Mouse (Mus musculus) G1E (cell line): Measurements from ENCODE around the gene Akap12. TPM values are rescaled to one million over a fixed set of nuclear protein-coding genes. Genes with fewer than 3 reads are reported as not detected.

ENCODE experiments used
- ATAC-seq: 2 replicates; pipeline ENCODE4 v1.8.0; 2016; ENCODE audit warnings: mild to moderate bottlenecking; ENCODE audit not compliant: insufficient number of reproducible peaks, poor library complexity, low FRiP score, severe bottlenecking; ENCODE audit errors: extremely low read depth
- DNase-seq: peaks from one replicate; pipeline ENCODE4 v3.0.0; 2012; ENCODE audit warnings: low spot score
- H3K27me3 ChIP-seq: 2 replicates; pipeline ENCODE4 v1.6.1; 2012; ENCODE audit warnings: mild to moderate bottlenecking, low read length, inconsistent platforms; ENCODE audit not compliant: insufficient read depth
- H3K36me3 ChIP-seq: replicated peaks from 2 replicates; pipeline ENCODE3; 2012; ENCODE audit warnings: mild to moderate bottlenecking, inconsistent platforms
- H3K4me1 ChIP-seq: 2 replicates; pipeline ENCODE4 v1.6.1; 2012; ENCODE audit warnings: low read depth, low read length, inconsistent platforms, mixed read lengths; ENCODE audit not compliant: insufficient read depth
- H3K4me3 ChIP-seq: 2 replicates; pipeline ENCODE4 v1.5.1; 2012; ENCODE audit warnings: low read depth, mild to moderate bottlenecking, inconsistent platforms, low read length, moderate library complexity, mixed read lengths
- H3K9me3 ChIP-seq: replicated peaks from 2 replicates; pipeline ENCODE4 v1.6.1; 2012; ENCODE audit warnings: inconsistent platforms
- CTCF ChIP-seq: IDR thresholded peaks from 2 replicates; pipeline ENCODE4 v1.5.1; 2012; ENCODE audit warnings: low read depth, low read length, inconsistent platforms, mixed read lengths
- GATA1 ChIP-seq: IDR thresholded peaks from 2 replicates; pipeline ENCODE4 v1.6.1; 2012; ENCODE audit warnings: borderline replicate concordance, low read length, inconsistent platforms, mixed read lengths
- GATA2 ChIP-seq: IDR thresholded peaks from 2 replicates; pipeline ENCODE4 v1.6.1; 2012; ENCODE audit warnings: low read depth, low read length, inconsistent platforms, borderline replicate concordance
- POLR2AphosphoS5 ChIP-seq: IDR thresholded peaks from 2 replicates; pipeline ENCODE4 v1.6.1; 2012; ENCODE audit warnings: low read depth, low read length, inconsistent platforms; ENCODE audit not compliant: insufficient replicate concordance
- TAL1 ChIP-seq: conservative IDR thresholded peaks from 2 replicates; pipeline ENCODE4 v1.6.1; 2012; ENCODE audit warnings: low read depth, low read length, inconsistent platforms, mixed read lengths
- polyA plus RNA-seq: library from polyadenylated mRNA; stranded (reverse); fragments of >175 nt; gene quantifications from 2 replicates; pipeline ENCODE4 v1.2.3, GENCODE M21; 2012
- total RNA-seq, 2 experiments: library from RNA; stranded (forward) in 1 of 2; stranded (reverse) in 1 of 2; fragments of 200-1000 nt in 1 of 2; fragments of >200 nt in 1 of 2; fragmentation: Nextera tagmentation in 1 of 2; gene quantifications; 2 replicates each; pipeline ENCODE4 v1.2.3; 2014 to 2017

Gene Akap12
- total and polyA plus RNA-seq, 3 experiments: 0.11 TPM; not detected in 2

GRCm38 (mm10) chr10:4388384-4388745 is 122.2 kb downstream of the Akap12 start:
- TF ChIP-seq POLR2AphosphoS5: no peak; the same call in 1 of the 2 replicates
- no peaks in the 10 kb centered on the region for H3K27me3 ChIP-seq
- DNase-seq: no peak
- no peaks in the 10 kb centered on the region for H3K9me3 ChIP-seq
- no peak for ATAC-seq
- H3K4me3 ChIP-seq: peak overlapping the region; percentile 90
- H3K4me1 ChIP-seq: peaks cover 56% of the 10 kb centered on the region
- H3K36me3 ChIP-seq: peaks cover 40% of the 10 kb centered on the region

- no peaks in the 10 kb centered on the region for H3K9me3 ChIP-seq
- no peak for TF ChIP-seq TAL1
- no peak for TF ChIP-seq POLR2AphosphoS5
- TF ChIP-seq CTCF: no peak
- TF ChIP-seq GATA1: no peak
- TF ChIP-seq GATA2: no peak
- ATAC-seq (no peak), DNase-seq (no peak)
- peaks cover 44% of the 10 kb centered on the region for H3K36me3 ChIP-seq
- no peaks in the 10 kb centered on the region for H3K27me3 ChIP-seq
- peaks cover 56% of the 10 kb centered on the region for H3K4me1 ChIP-seq
- H3K4me3 ChIP-seq: peak overlapping the region; percentile 90; the same call in 1 of the 2 replicates
These were observed 122.9 kb downstream of the Akap12 start for GRCm38 (mm10) chr10:4389036-4389435.

- ATAC-seq: no peak
These were observed 123.4 kb downstream of the Akap12 start for GRCm38 (mm10) chr10:4389461-4390112.

GRCm38 (mm10) chr10:4390550-4390949 is 124.4 kb downstream of the Akap12 start:
- H3K9me3 ChIP-seq: no peaks in the 10 kb centered on the region
- no peak for DNase-seq
- no peak overlapping the region for H3K4me3 ChIP-seq
- TF ChIP-seq POLR2AphosphoS5 (no peak), GATA1 (no peak), TAL1 (no peak), GATA2 (no peak), CTCF (no peak)
- no peak for ATAC-seq
- H3K27me3 ChIP-seq: no peaks in the 10 kb centered on the region
- peaks cover 58% of the 10 kb centered on the region for H3K4me1 ChIP-seq
- peaks cover 60% of the 10 kb centered on the region for H3K36me3 ChIP-seq

More at GRCm38 (mm10) chr10:4389461-4390112, 123.4 kb downstream of the Akap12 start:
- H3K36me3 ChIP-seq: peaks cover 50% of the 10 kb centered on the region
- H3K4me3 ChIP-seq: peak overlapping the region; percentile 90; the same call in 1 of the 2 replicates
- no peak for TF ChIP-seq GATA2
- no peak for TF ChIP-seq CTCF
- TF ChIP-seq TAL1: no peak
- H3K9me3 ChIP-seq: no peaks in the 10 kb centered on the region
- peaks cover 54% of the 10 kb centered on the region for H3K4me1 ChIP-seq
- H3K27me3 ChIP-seq: no peaks in the 10 kb centered on the region
- no peak for DNase-seq

GRCm38 (mm10) chr10:4391076-4391475 is 124.9 kb downstream of the Akap12 start:
- Histone ChIP-seq H3K9me3 (no peaks in the 10 kb centered on the region), H3K4me1 (peaks cover 54% of the 10 kb centered on the region), H3K36me3 (peaks cover 65% of the 10 kb centered on the region), H3K4me3 (no peak overlapping the region), H3K27me3 (no peaks in the 10 kb centered on the region)
- DNase-seq (no peak), ATAC-seq (no peak)
- TF ChIP-seq POLR2AphosphoS5 (no peak), CTCF (no peak), GATA2 (no peak), GATA1 (no peak), TAL1 (no peak)

GRCm38 (mm10) chr10:4391851-4392250 is 125.7 kb downstream of the Akap12 start:
- DNase-seq (peak; percentile 14), ATAC-seq (peak; percentile 43; the same call in 1 of the 2 replicates)
- peaks cover 68% of the 10 kb centered on the region for H3K36me3 ChIP-seq
- H3K9me3 ChIP-seq: no peaks in the 10 kb centered on the region
- H3K4me1 ChIP-seq: peaks cover 52% of the 10 kb centered on the region
- no peaks in the 10 kb centered on the region for H3K27me3 ChIP-seq
- TF ChIP-seq POLR2AphosphoS5 (no peak), CTCF (peak; percentile 21; the same call in 1 of the 2 replicates), GATA2 (no peak)
- H3K4me3 ChIP-seq: no peak overlapping the region

GRCm38 (mm10) chr10:4395321-4395720 is 129.1 kb downstream of the Akap12 start:
- Histone ChIP-seq H3K27me3 (no peaks in the 10 kb centered on the region), H3K36me3 (peaks cover 80% of the 10 kb centered on the region), H3K4me1 (peaks cover 39% of the 10 kb centered on the region), H3K4me3 (no peak overlapping the region), H3K9me3 (no peaks in the 10 kb centered on the region)
- DNase-seq (no peak), ATAC-seq (no peak)
- TF ChIP-seq TAL1 (no peak), POLR2AphosphoS5 (no peak), GATA2 (no peak)
